Mouse (Mus musculus): ENCODE data around the gene Sdk1. TPM values are rescaled to one million over a fixed set of nuclear protein-coding genes. Genes with fewer than 3 reads are reported as not detected.

Gene Sdk1
- polyA plus RNA-seq, 1 experiment from 2014 or later = 1.0 TPM

GRCm38 (mm10) chr5:142127779-142128178 is 886.5 kb downstream of the Sdk1 start:
- Histone ChIP-seq H3K36me3 (ENCODE audit: insufficient read depth) (no peaks in the 10 kb centered on the region), H3K9me3 (ENCODE audit: low read depth, low read length) (no peaks in the 10 kb centered on the region), H3K9ac (no peak overlapping the region), H3K27me3 (ENCODE audit: insufficient read depth, low read length) (no peaks in the 10 kb centered on the region), H3K4me2 (no peak overlapping the region), H3K4me1 (ENCODE audit: insufficient read depth) (no peaks in the 10 kb centered on the region), H3K27ac (ENCODE audit: low read depth) (no peak overlapping the region), H3K4me3 (ENCODE audit: low read depth, low read length) (no peak overlapping the region)
- ATAC-seq (ENCODE audit: insufficient read depth) = no peak
- no peak for TF ChIP-seq CTCF (IDR thresholded peaks at IDR 0.05; ENCODE audit: low read depth)
- no peak for DNase-seq
- 41% methylated on average over 4 of the region's 4 CpGs for WGBS

GRCm38 (mm10) chr5:142128181-142128611 is 886.9 kb downstream of the Sdk1 start:
- WGBS = 13% methylated on average over 5 of the region's 5 CpGs
- Histone ChIP-seq H3K27ac (ENCODE audit: low read depth) (no peak overlapping the region), H3K4me2 (no peak overlapping the region), H3K4me1 (ENCODE audit: insufficient read depth) (no peaks in the 10 kb centered on the region), H3K9ac (no peak overlapping the region), H3K9me3 (ENCODE audit: low read depth, low read length) (no peaks in the 10 kb centered on the region), H3K4me3 (ENCODE audit: low read depth, low read length) (no peak overlapping the region), H3K36me3 (ENCODE audit: insufficient read depth) (no peaks in the 10 kb centered on the region), H3K27me3 (ENCODE audit: insufficient read depth, low read length) (no peaks in the 10 kb centered on the region)
- TF ChIP-seq CTCF (IDR thresholded peaks at IDR 0.05; ENCODE audit: low read depth) = no peak
- DNase-seq = no peak
- no peak for ATAC-seq (ENCODE audit: insufficient read depth)

- Histone ChIP-seq H3K27me3 (ENCODE audit: insufficient read depth, low read length) (no peaks in the 10 kb centered on the region), H3K27ac (ENCODE audit: low read depth) (no peak overlapping the region), H3K4me1 (ENCODE audit: insufficient read depth) (no peaks in the 10 kb centered on the region), H3K36me3 (ENCODE audit: insufficient read depth) (no peaks in the 10 kb centered on the region), H3K9me3 (ENCODE audit: low read depth, low read length) (no peaks in the 10 kb centered on the region), H3K4me3 (ENCODE audit: low read depth, low read length) (no peak overlapping the region), H3K9ac (no peak overlapping the region), H3K4me2 (no peak overlapping the region)
- WGBS = 18% methylated on average over 2 of the region's 2 CpGs
- no peak for ATAC-seq (ENCODE audit: insufficient read depth)
- DNase-seq = no peak
- no peak for TF ChIP-seq CTCF (IDR thresholded peaks at IDR 0.05; ENCODE audit: low read depth)
These were observed 888.7 kb downstream of the Sdk1 start for GRCm38 (mm10) chr5:142130004-142130403.

- no peak overlapping the region for H3K27ac ChIP-seq (ENCODE audit: low read depth)
- H3K9me3 ChIP-seq (ENCODE audit: low read depth, low read length) = no peaks in the 10 kb centered on the region
- WGBS = 43% methylated on average over 7 of the region's 7 CpGs
These were observed 898.7 kb downstream of the Sdk1 start for GRCm38 (mm10) chr5:142139978-142140377.

GRCm38 (mm10) chr5:142149594-142149993 is 908.3 kb downstream of the Sdk1 start:
- Histone ChIP-seq H3K4me2 (no peak overlapping the region), H3K4me1 (ENCODE audit: insufficient read depth) (no peaks in the 10 kb centered on the region), H3K4me3 (ENCODE audit: low read depth, low read length) (no peak overlapping the region), H3K27me3 (ENCODE audit: insufficient read depth, low read length) (no peaks in the 10 kb centered on the region), H3K36me3 (ENCODE audit: insufficient read depth) (no peaks in the 10 kb centered on the region), H3K9me3 (ENCODE audit: low read depth, low read length) (no peaks in the 10 kb centered on the region), H3K27ac (ENCODE audit: low read depth) (no peak overlapping the region), H3K9ac (no peak overlapping the region)
- ATAC-seq (ENCODE audit: insufficient read depth) (no peak), DNase-seq (no peak)
- 74% methylated on average over 8 of the region's 8 CpGs for WGBS
- TF ChIP-seq CTCF (IDR thresholded peaks at IDR 0.05; ENCODE audit: low read depth) = no peak

More at GRCm38 (mm10) chr5:142139978-142140377, 898.7 kb downstream of the Sdk1 start:
- no peaks in the 10 kb centered on the region for H3K36me3 ChIP-seq (ENCODE audit: insufficient read depth)
- ATAC-seq (ENCODE audit: insufficient read depth) (no peak), DNase-seq (no peak)
- H3K4me1 ChIP-seq (ENCODE audit: insufficient read depth) = no peaks in the 10 kb centered on the region
- H3K9ac ChIP-seq = no peak overlapping the region
- H3K4me2 ChIP-seq = no peak overlapping the region
- no peak overlapping the region for H3K4me3 ChIP-seq (ENCODE audit: low read depth, low read length)
- no peaks in the 10 kb centered on the region for H3K27me3 ChIP-seq (ENCODE audit: insufficient read depth, low read length)
- no peak for TF ChIP-seq CTCF (IDR thresholded peaks at IDR 0.05; ENCODE audit: low read depth)

- Histone ChIP-seq H3K9me3 (ENCODE audit: low read depth, low read length) (no peaks in the 10 kb centered on the region), H3K4me2 (no peak overlapping the region), H3K4me1 (ENCODE audit: insufficient read depth) (no peaks in the 10 kb centered on the region), H3K4me3 (ENCODE audit: low read depth, low read length) (no peak overlapping the region), H3K9ac (no peak overlapping the region), H3K36me3 (ENCODE audit: insufficient read depth) (no peaks in the 10 kb centered on the region), H3K27ac (ENCODE audit: low read depth) (no peak overlapping the region), H3K27me3 (ENCODE audit: insufficient read depth, low read length) (no peaks in the 10 kb centered on the region)
- DNase-seq (no peak), ATAC-seq (ENCODE audit: insufficient read depth) (no peak)
- TF ChIP-seq CTCF (IDR thresholded peaks at IDR 0.05; ENCODE audit: low read depth) = peak; percentile 29; the same call in 1 of the 2 replicates
- 91% methylated on average over 4 of the region's 4 CpGs for WGBS
These were observed 909.5 kb downstream of the Sdk1 start for GRCm38 (mm10) chr5:142150756-142151155.

- Histone ChIP-seq H3K27ac (ENCODE audit: low read depth) (no peak overlapping the region), H3K4me3 (ENCODE audit: low read depth, low read length) (no peak overlapping the region), H3K9me3 (ENCODE audit: low read depth, low read length) (no peaks in the 10 kb centered on the region), H3K9ac (no peak overlapping the region), H3K27me3 (ENCODE audit: insufficient read depth, low read length) (no peaks in the 10 kb centered on the region), H3K4me1 (ENCODE audit: insufficient read depth) (no peaks in the 10 kb centered on the region), H3K36me3 (ENCODE audit: insufficient read depth) (no peaks in the 10 kb centered on the region), H3K4me2 (no peak overlapping the region)
- 72% methylated on average over 17 of the region's 17 CpGs for WGBS
- ATAC-seq (ENCODE audit: insufficient read depth) (no peak), DNase-seq (no peak)
- TF ChIP-seq CTCF (IDR thresholded peaks at IDR 0.05; ENCODE audit: low read depth) = no peak
These were observed 915.9 kb downstream of the Sdk1 start for GRCm38 (mm10) chr5:142156868-142157852.
